Mouse (Mus musculus) lung, postnatal 0 days (tissue): ENCODE results near the gene Ehd2. TPM values are rescaled to one million over a fixed set of nuclear protein-coding genes. Genes with fewer than 3 reads are reported as not detected.

ENCODE experiments used
- ATAC-seq: fragments of 200-750 bp; cut with Nextera tagmentation; 2 replicates; pipeline ENCODE4 v1.8.0; 2017; ENCODE audit warnings: moderate library complexity
- DNase-seq: peaks from one replicate; pipeline ENCODE4 v3.0.0-alpha.2; 2016; ENCODE audit warnings: low spot score
- H3K27ac ChIP-seq: fragments of 300-500 bp; sonication (generic); 2 replicates; pipeline ENCODE4 v1.5.1; 2014; ENCODE audit warnings: antibody characterized with exemption, mild to moderate bottlenecking, low read length, mixed read lengths
- H3K27me3 ChIP-seq: fragments of 300-500 bp; sonication (generic); replicated peaks from 2 replicates; pipeline ENCODE4 v1.6.1; 2014; ENCODE audit warnings: low read length, mixed read lengths; ENCODE audit not compliant: insufficient read depth
- H3K36me3 ChIP-seq: fragments of 300-500 bp; sonication (generic); 2 replicates; pipeline ENCODE4 v1.6.1; 2014; ENCODE audit warnings: low read length, mixed read lengths; ENCODE audit not compliant: insufficient read depth
- H3K4me1 ChIP-seq: fragments of 300-500 bp; sonication (generic); 2 replicates; pipeline ENCODE4 v1.6.1; 2014; ENCODE audit warnings: antibody characterized with exemption, low read depth, low read length, mixed read lengths; ENCODE audit not compliant: insufficient read depth
- H3K4me2 ChIP-seq: fragments of 300-500 bp; sonication (generic); replicated peaks from 2 replicates; pipeline ENCODE4 v1.6.1; 2014; ENCODE audit warnings: low read depth, mild to moderate bottlenecking, low read length, moderate library complexity, mixed read lengths
- H3K4me3 ChIP-seq: fragments of 300-500 bp; sonication (generic); 2 replicates; pipeline ENCODE4 v1.5.1; 2014; ENCODE audit warnings: low read depth, low read length
- H3K9ac ChIP-seq: fragments of 300-500 bp; sonication (generic); replicated peaks from 2 replicates; pipeline ENCODE4 v1.6.1; 2014; ENCODE audit warnings: low read depth, mild to moderate bottlenecking
- H3K9me3 ChIP-seq: fragments of 300-500 bp; sonication (generic); 2 replicates; pipeline ENCODE4 v1.6.1; 2016; ENCODE audit warnings: low read length, mixed read lengths
- CTCF ChIP-seq: IDR thresholded peaks from 2 replicates; pipeline ENCODE4 v1.5.1; 2016; ENCODE audit warnings: antibody characterized with exemption, mild to moderate bottlenecking
- EP300 ChIP-seq: IDR thresholded peaks from 2 replicates; pipeline ENCODE4 v1.6.1; 2016; ENCODE audit warnings: antibody characterized with exemption, mild to moderate bottlenecking, control low read depth
- WGBS: fragments of 180-500 bp; shearing (Covaris S2); extraction: QIAGEN DNeasy Blood & Tissue Kit; methylation state at CpG from one replicate; pipeline ENCODE4 v1.1.7; 2014; 5-methylcytosine and 5-hydroxymethylcytosine counted together
- polyA plus RNA-seq: library from polyadenylated mRNA; unstranded; fragments of >200 nt; fragmentation: Nextera tagmentation; extraction: Ambion mirVana; gene quantifications from 2 replicates; pipeline ENCODE4 v1.2.1, GENCODE M21; 2015

Ehd2 gene
- polyA plus RNA-seq, 1 experiment from 2014 or later, result 92.2 TPM

- Histone ChIP-seq H3K27me3 (no peaks in the 10 kb centered on the region), H3K4me2 (no peak overlapping the region), H3K4me1 (no peaks in the 10 kb centered on the region), H3K9ac (no peak overlapping the region), H3K27ac (no peak overlapping the region), H3K4me3 (no peak overlapping the region), H3K36me3 (peaks cover 8% of the 10 kb centered on the region; the same call in 1 of the 2 replicates), H3K9me3 (no peaks in the 10 kb centered on the region)
- 71% methylated on average over 4 of the region's 4 CpGs for WGBS
- TF ChIP-seq CTCF, result no peak
- TF ChIP-seq EP300, result no peak
- ATAC-seq (no peak), DNase-seq (no peak)
Observed at GRCm38 (mm10) chr7:15981538-15981937, 14.2 kb upstream of the Ehd2 start.

- Histone ChIP-seq H3K9ac (no peak overlapping the region), H3K4me3 (no peak overlapping the region), H3K9me3 (no peaks in the 10 kb centered on the region), H3K4me1 (no peaks in the 10 kb centered on the region), H3K4me2 (no peak overlapping the region), H3K27me3 (no peaks in the 10 kb centered on the region), H3K36me3 (peaks cover 8% of the 10 kb centered on the region; the same call in 1 of the 2 replicates), H3K27ac (no peak overlapping the region)
- WGBS, result 63% methylated on average over 8 of the region's 8 CpGs
- peak; percentile 0; the same call in 1 of the 2 replicates for TF ChIP-seq CTCF
- TF ChIP-seq EP300, result no peak
- ATAC-seq, result peak; percentile 79
- peak; percentile 40 for DNase-seq
Observed at GRCm38 (mm10) chr7:15980246-15980645, 12.9 kb upstream of the Ehd2 start.

- ATAC-seq (peak; percentile 59), DNase-seq (peak; percentile 75)
- no peaks in the 10 kb centered on the region for H3K4me1 ChIP-seq
- H3K4me2 ChIP-seq, result no peak overlapping the region
- TF ChIP-seq EP300 (no peak), CTCF (peak; percentile 91)
- no peaks in the 10 kb centered on the region for H3K9me3 ChIP-seq
- H3K27ac ChIP-seq, result no peak overlapping the region
- no peak overlapping the region for H3K9ac ChIP-seq
- H3K27me3 ChIP-seq, result no peaks in the 10 kb centered on the region
- peaks cover 22% of the 10 kb centered on the region for H3K36me3 ChIP-seq
- no peak overlapping the region for H3K4me3 ChIP-seq
- 72% methylated on average over 4 of the region's 4 CpGs for WGBS
Observed at GRCm38 (mm10) chr7:15975904-15976303, 8.5 kb upstream of the Ehd2 start.

GRCm38 (mm10) chr7:15975451-15975850 lies 8.1 kb upstream of the Ehd2 start:
- WGBS, result 88% methylated on average over 8 of the region's 10 CpGs
- H3K4me3 ChIP-seq, result no peak overlapping the region
- H3K27me3 ChIP-seq, result no peaks in the 10 kb centered on the region
- ATAC-seq, result no peak
- no peak overlapping the region for H3K9ac ChIP-seq
- no peak for DNase-seq
- no peak overlapping the region for H3K4me2 ChIP-seq
- no peaks in the 10 kb centered on the region for H3K9me3 ChIP-seq
- H3K4me1 ChIP-seq, result no peaks in the 10 kb centered on the region
- H3K27ac ChIP-seq, result no peak overlapping the region
- TF ChIP-seq CTCF (no peak), EP300 (no peak)
- peaks cover 22% of the 10 kb centered on the region for H3K36me3 ChIP-seq

- 43% methylated on average over 5 of the region's 5 CpGs for WGBS
- Histone ChIP-seq H3K27me3 (no peaks in the 10 kb centered on the region), H3K9me3 (no peaks in the 10 kb centered on the region), H3K4me2 (no peak overlapping the region), H3K9ac (no peak overlapping the region), H3K4me3 (no peak overlapping the region), H3K36me3 (peaks cover 22% of the 10 kb centered on the region), H3K27ac (no peak overlapping the region), H3K4me1 (no peaks in the 10 kb centered on the region)
- DNase-seq, result peak; percentile 67
- no peak; the same call in 1 of the 2 replicates for ATAC-seq
- TF ChIP-seq CTCF (peak; percentile 87), EP300 (no peak)
Observed at GRCm38 (mm10) chr7:15974712-15975111, 7.3 kb upstream of the Ehd2 start.

- H3K4me3 ChIP-seq, result no peak overlapping the region
- no peaks in the 10 kb centered on the region for H3K27me3 ChIP-seq
- TF ChIP-seq CTCF, result no peak
- no peak for TF ChIP-seq EP300
- no peak for DNase-seq
- H3K27ac ChIP-seq, result no peak overlapping the region
- WGBS, result 75% methylated on average over 25 of the region's 25 CpGs
- H3K4me2 ChIP-seq, result no peak overlapping the region
- no peaks in the 10 kb centered on the region for H3K9me3 ChIP-seq
- no peak for ATAC-seq
- no peaks in the 10 kb centered on the region for H3K4me1 ChIP-seq
- H3K9ac ChIP-seq, result no peak overlapping the region
- peaks cover 18% of the 10 kb centered on the region for H3K36me3 ChIP-seq
Observed at GRCm38 (mm10) chr7:15972247-15972646, 4.9 kb upstream of the Ehd2 start.

GRCm38 (mm10) chr7:15969674-15970073 lies 2.3 kb upstream of the Ehd2 start:
- Histone ChIP-seq H3K4me1 (peaks cover 7% of the 10 kb centered on the region; the same call in 1 of the 2 replicates), H3K27me3 (no peaks in the 10 kb centered on the region), H3K4me3 (no peak overlapping the region), H3K27ac (no peak overlapping the region), H3K4me2 (no peak overlapping the region), H3K9ac (no peak overlapping the region), H3K36me3 (peaks cover 18% of the 10 kb centered on the region), H3K9me3 (no peaks in the 10 kb centered on the region)
- TF ChIP-seq EP300, result no peak
- peak; percentile 47 for TF ChIP-seq CTCF
- no peak for DNase-seq
- 84% methylated on average over 3 of the region's 3 CpGs for WGBS
- ATAC-seq, result no peak
